Mouse (Mus musculus): ENCODE measurements around the gene Vat1l. TPM values are rescaled to one million over a fixed set of nuclear protein-coding genes. Genes with fewer than 3 reads are reported as not detected.

Gene Vat1l
- polyA plus RNA-seq (2017; shearing (Covaris generic)): 0.14 TPM

DNA sequence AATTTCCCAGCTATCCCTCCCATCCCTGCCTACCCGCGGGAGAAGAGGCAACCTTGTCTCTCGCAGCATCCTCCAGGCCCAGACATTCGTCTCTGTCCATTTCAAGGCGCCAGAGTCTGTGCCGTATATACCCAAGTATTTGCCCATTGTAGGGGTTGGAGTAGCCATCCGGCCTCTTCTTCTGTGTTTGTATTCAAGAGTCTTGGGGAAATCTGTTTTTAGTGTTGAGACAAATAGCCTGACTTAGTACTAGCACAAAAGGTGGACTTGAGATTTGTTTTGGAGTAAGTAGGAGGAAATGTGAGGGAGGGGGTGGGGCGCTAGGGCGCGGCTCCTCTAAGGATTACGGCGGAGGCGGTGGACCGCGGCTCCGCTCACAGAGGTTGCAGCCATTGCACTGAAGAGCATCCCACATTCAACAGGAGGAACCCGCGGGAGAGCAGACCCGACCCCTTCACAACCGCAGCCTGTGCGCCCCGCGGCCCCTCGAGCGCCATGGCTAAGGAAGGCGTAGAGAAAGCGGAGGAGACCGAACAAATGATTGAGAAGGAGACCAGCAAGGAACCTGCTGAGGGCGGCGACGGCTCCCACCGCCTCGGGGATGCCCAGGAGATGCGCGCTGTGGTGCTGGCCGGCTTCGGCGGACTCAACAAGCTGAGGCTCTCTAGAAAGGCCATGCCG lies at the start of gene Vat1l:
TSS of gene Vat1l (plus strand) at position 392 of the 681 bp plus-strand sequence.

DNA sequence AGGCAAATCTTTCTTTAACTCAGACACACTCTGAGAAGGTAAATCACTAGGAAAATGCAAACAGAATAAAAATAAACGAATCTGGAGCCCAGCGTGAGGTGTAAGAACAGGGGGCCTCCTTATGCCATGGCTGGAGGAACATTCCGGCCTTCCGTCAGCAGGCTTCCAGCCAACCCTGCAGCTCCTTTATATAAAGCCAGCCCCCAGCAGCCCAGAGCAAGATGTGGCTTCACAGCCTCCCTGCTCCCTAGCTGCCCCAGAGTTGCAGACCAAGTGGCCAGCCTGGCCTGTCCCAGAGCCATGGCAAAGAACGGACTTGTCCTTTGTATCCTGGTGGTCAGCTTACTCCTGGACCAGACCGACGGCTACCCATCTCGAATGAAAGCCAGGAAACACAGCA lies 212.4 kb downstream of the Vat1l start, which contains the start of gene Clec3a:
TSS of gene Clec3a (plus strand) at position 301 of the 400 bp plus-strand sequence.

Other genes with a start within 250 kb of the Vat1l start
- 5.1 TPM for gene Nudt7, start 72.1 kb upstream of the Vat1l start, polyA plus RNA-seq (2017; shearing (Covaris generic))
- gene Clec3a, start 212.5 kb downstream of the Vat1l start, polyA plus RNA-seq (2017; shearing (Covaris generic)): not detected
- gene Wwox, start 234.0 kb downstream of the Vat1l start, polyA plus RNA-seq (2017; shearing (Covaris generic)): 10.4 TPM

Measured in effector memory CD4-positive, alpha-beta T cell, adult 5 months (primary cell).